Mouse (Mus musculus) heart, adult 2 months (tissue): ENCODE measurements around the gene Rpl32.

Experiments used
- CTCF ChIP-seq: fragments of 200-600 bp; IDR thresholded peaks from 2 replicates; pipeline ENCODE4 v1.8.1; 2022; ENCODE audit warnings: antibody characterized with exemption, mild to moderate bottlenecking, moderate library complexity
- EP300 ChIP-seq: fragments of 200-500 bp; IDR thresholded peaks from 2 replicates; pipeline ENCODE4 v1.6.1; 2011; ENCODE audit warnings: low read depth, low read length, control low read depth; ENCODE audit not compliant: insufficient read depth
- POLR2A ChIP-seq: fragments of 200-500 bp; IDR thresholded peaks from 2 replicates; pipeline ENCODE4 v1.6.1; 2011; ENCODE audit warnings: mild to moderate bottlenecking, low read depth, low read length, control low read depth; ENCODE audit not compliant: insufficient read depth

- TF ChIP-seq POLR2A, result no peak
- TF ChIP-seq CTCF, result no peak
- no peak for TF ChIP-seq EP300
Observed at GRCm38 (mm10) chr6:115801811-115802210, 6.7 kb downstream of the Rpl32 start.
